16 mouse cellular contexts compared by ENCODE assay signal in genomic region chr15:77079256-77079822, GRCm38 (mm10). TPM values are rescaled to one million over a fixed set of nuclear protein-coding genes. Genes with fewer than 3 reads are reported as not detected.
DNase-seq lines count a peak whose midpoint lies in the region; ATAC-seq and TF ChIP-seq lines count a peak whose summit lies in the region.
"Had no signal": no experiment of that assay in that cellular context is flagged by ENCODE, and none has a peak within 500 bp of the region (broad histone marks: within the 10 kb centered on the region; RNA-seq: fewer than 3 reads in every experiment).

No protein-coding gene starts in this region.

- ATAC-seq in hindbrain, postnatal 0 days, result no peak
- no peak for ATAC-seq in hindbrain, embryonic 14.5 days (ENCODE audit: low FRiP score)
- no peak for ATAC-seq in embryonic facial prominence, embryonic 15.5 days (ENCODE audit: insufficient number of reproducible peaks, low FRiP score, low TSS enrichment, low read depth)
- ATAC-seq: inflammation-experienced regulatory T-cells, adult 6 months had no signal

- peaks cover 27% of the 10 kb centered on the region for H3K36me3 ChIP-seq in hindbrain, postnatal 0 days (ENCODE audit: insufficient read depth, low read length)
- H3K36me3 ChIP-seq in hindbrain, embryonic 14.5 days (replicated peaks; ENCODE audit: control insufficient read depth, insufficient read depth), result peaks cover 76% of the 10 kb centered on the region
- H3K36me3 ChIP-seq in embryonic facial prominence, embryonic 15.5 days, result peaks cover 60% of the 10 kb centered on the region

- no peaks in the 10 kb centered on the region for H3K27me3 ChIP-seq in hindbrain, postnatal 0 days (ENCODE audit: insufficient read depth, low read length)
- H3K27me3 ChIP-seq in hindbrain, embryonic 14.5 days (ENCODE audit: control insufficient read depth, insufficient read depth, low read length), result no peaks in the 10 kb centered on the region
- no peaks in the 10 kb centered on the region for H3K27me3 ChIP-seq in embryonic facial prominence, embryonic 15.5 days
- H3K27me3 ChIP-seq: limb, embryonic 12.5 days; midbrain, embryonic 12.5 days had no signal

- no peak overlapping the region for H3K4me2 ChIP-seq in hindbrain, postnatal 0 days (ENCODE audit: low read depth, low read length)
- H3K4me2 ChIP-seq in hindbrain, embryonic 14.5 days (replicated peaks), result no peak overlapping the region
- H3K4me2 ChIP-seq in embryonic facial prominence, embryonic 15.5 days (replicated peaks), result 0 out of 2 replicates have a peak overlapping the region, but pooled peaks have one; percentile 6
- H3K4me2 ChIP-seq: limb, embryonic 12.5 days; midbrain, embryonic 12.5 days had no signal

- intact Hi-C loops in gastrocnemius, postnatal 36 days (cut with DNase I), result no loop called here

- no peaks in the 10 kb centered on the region for H3K4me1 ChIP-seq in hindbrain, postnatal 0 days (ENCODE audit: insufficient read depth, low read length)
- H3K4me1 ChIP-seq in hindbrain, embryonic 14.5 days (replicated peaks; ENCODE audit: control insufficient read depth, insufficient read depth, low read length), result no peaks in the 10 kb centered on the region
- H3K4me1 ChIP-seq in embryonic facial prominence, embryonic 15.5 days, result peaks cover 25% of the 10 kb centered on the region

- H3K27ac ChIP-seq in hindbrain, postnatal 0 days, result peak overlapping the region; percentile 32; the same call in 1 of the 2 replicates
- no peak overlapping the region for H3K27ac ChIP-seq in hindbrain, embryonic 14.5 days
- peak overlapping the region; percentile 76 for H3K27ac ChIP-seq in embryonic facial prominence, embryonic 15.5 days (replicated peaks)
- H3K27ac ChIP-seq: limb, embryonic 12.5 days; liver, embryonic 14.5 days; midbrain, embryonic 12.5 days had no signal

- no peak overlapping the region for H3K9ac ChIP-seq in hindbrain, postnatal 0 days (replicated peaks; ENCODE audit: low read length)
- no peak overlapping the region for H3K9ac ChIP-seq in hindbrain, embryonic 14.5 days
- H3K9ac ChIP-seq in embryonic facial prominence, embryonic 15.5 days, result no peak overlapping the region
- H3K9ac ChIP-seq: limb, embryonic 12.5 days; liver, embryonic 14.5 days; midbrain, embryonic 12.5 days had no signal

- no peaks in the 10 kb centered on the region for H3K9me3 ChIP-seq in hindbrain, postnatal 0 days (ENCODE audit: low read length)
- no peaks in the 10 kb centered on the region for H3K9me3 ChIP-seq in hindbrain, embryonic 14.5 days (ENCODE audit: control insufficient read depth, low read length)
- no peaks in the 10 kb centered on the region for H3K9me3 ChIP-seq in embryonic facial prominence, embryonic 15.5 days (replicated peaks)
- H3K9me3 ChIP-seq: limb, embryonic 12.5 days; midbrain, embryonic 12.5 days had no signal

- TF ChIP-seq CTCF in hindbrain, postnatal 0 days (IDR thresholded peaks at IDR 0.05; ENCODE audit: low read depth), result no peak

- WGBS in hindbrain, postnatal 0 days, result 49% methylated on average over 14 of the region's 14 CpGs
- WGBS in hindbrain, embryonic 14.5 days, result 59% methylated on average over 14 of the region's 14 CpGs
- 71% methylated on average over 14 of the region's 14 CpGs for WGBS in embryonic facial prominence, embryonic 15.5 days

- peak; percentile 26 for DNase-seq in gastrocnemius, adult 18-20 months (ENCODE audit: low spot score)
- DNase-seq in gastrocnemius, postnatal 36 days, result no peak
- no peak for DNase-seq in hindbrain, postnatal 0 days (ENCODE audit: low spot score)
- no peak for DNase-seq in hindbrain, embryonic 14.5 days (ENCODE audit: low spot score)
- peak; percentile 55 for DNase-seq in ES-CJ7 (ENCODE audit: low read depth, low spot score)
- no peak for DNase-seq in kidney, adult 9 months
- DNase-seq: thymus, postnatal 36 days had no signal

- H3K4me3 ChIP-seq in hindbrain, postnatal 0 days (ENCODE audit: low read length), result no peak overlapping the region
- H3K4me3 ChIP-seq in hindbrain, embryonic 14.5 days (replicated peaks; ENCODE audit: low read length), result no peak overlapping the region
- no peak overlapping the region for H3K4me3 ChIP-seq in embryonic facial prominence, embryonic 15.5 days (replicated peaks)
- H3K4me3 ChIP-seq: limb, embryonic 12.5 days; midbrain, embryonic 12.5 days had no signal

RNA-seq across cellular contexts. Expression of gene Mb, which starts 28.9 kb away (rescaled TPM):
- total RNA-seq in gastrocnemius, adult 18-20 months (2021), result 1,000 to 10,000 TPM; 5,214 to 6,251 TPM
- 1,000 to 10,000 TPM; 2,788 to 3,377 TPM for total RNA-seq in gastrocnemius, postnatal 36 days (2021)
- 0.65 TPM in 1 of 2 replicates, not detected in the other for total RNA-seq in hindbrain, postnatal 0 days (2014; rRNA removed)
- polyA plus RNA-seq in hindbrain, postnatal 0 days (2015; fragmentation: Nextera tagmentation; extraction: Ambion mirVana), result 0.20 and 0.28 TPM in 2 replicates
- polyA plus RNA-seq in hindbrain, embryonic 14.5 days (2014; fragmentation: Nextera tagmentation; extraction: Ambion mirVana), result 0.51 and 0.55 TPM in 2 replicates
- polyA plus RNA-seq in embryonic facial prominence, embryonic 15.5 days (2015; fragmentation: Nextera tagmentation; extraction: Ambion mirVana), result 5.8 and 6.9 TPM in 2 replicates
- total RNA-seq: granulocyte monocyte progenitor cell, adult 5-6 weeks; left cerebral cortex, adult 18-20 months had no signal
- polyA plus RNA-seq: inflammation-experienced regulatory T-cells, adult 6 months; midbrain, embryonic 12.5 days; small intestine, adult 2 months had no signal

RNA-seq across cellular contexts. Expression of gene Apol6, which starts 34.8 kb away (rescaled TPM):
- total RNA-seq in gastrocnemius, adult 18-20 months (2021), result 10 to 100 TPM; 47.5 to 80.8 TPM
- total RNA-seq in gastrocnemius, postnatal 36 days (2021), result 10 to 100 TPM; 34.5 to 38.8 TPM
- total RNA-seq in hindbrain, postnatal 0 days (2014; rRNA removed), result 1.1 TPM in 1 of 2 replicates, not detected in the other
- polyA plus RNA-seq in hindbrain, postnatal 0 days (2015; fragmentation: Nextera tagmentation; extraction: Ambion mirVana), result 0.35 TPM in 1 of 2 replicates, not detected in the other
- not detected in 2 replicates for polyA plus RNA-seq in hindbrain, embryonic 14.5 days (2014; fragmentation: Nextera tagmentation; extraction: Ambion mirVana)
- 0.26 and 0.33 TPM in 2 replicates for polyA plus RNA-seq in embryonic facial prominence, embryonic 15.5 days (2015; fragmentation: Nextera tagmentation; extraction: Ambion mirVana)
- total RNA-seq: granulocyte monocyte progenitor cell, adult 5-6 weeks had no signal
- polyA plus RNA-seq: kidney, embryonic 16.5 days; limb, embryonic 12.5 days; midbrain, embryonic 12.5 days had no signal

Comparison
In these comparisons a context has a peak if more than half of its experiments do, and no peak if none do; other contexts are left out.
1. DNase-seq: peak in gastrocnemius, adult 18-20 months (single experiment) and ES-CJ7 (single experiment); none in gastrocnemius, postnatal 36 days (0 of 2), hindbrain, postnatal 0 days (single experiment), hindbrain, embryonic 14.5 days (single experiment) and kidney, adult 9 months (single experiment).
2. RNA of gene Mb, which starts 28.9 kb away (total RNA-seq): 5,214 to 6,251 TPM in gastrocnemius, adult 18-20 months and 2,788 to 3,377 TPM in gastrocnemius, postnatal 36 days; 0.65 TPM in hindbrain, postnatal 0 days; every median in the first group is over 1,000 times any median in the second.
3. RNA of gene Apol6, which starts 34.8 kb away (total RNA-seq): 47.5 to 80.8 TPM in gastrocnemius, adult 18-20 months and 34.5 to 38.8 TPM in gastrocnemius, postnatal 36 days; 1.1 TPM in hindbrain, postnatal 0 days; every median in the first group is over 10 times any median in the second.